Mouse (Mus musculus) kidney, adult 2 months (tissue): ENCODE measurements around the gene Pitpnb. TPM values are rescaled to one million over a fixed set of nuclear protein-coding genes. Genes with fewer than 3 reads are reported as not detected.

Experiments used
- DNase-seq: peaks from one replicate; pipeline ENCODE4 v3.0.0; 2021
- H3K27ac ChIP-seq: fragments of 200-500 bp; 2 replicates; pipeline ENCODE4 v1.5.1; 2012; ENCODE audit warnings: low read depth, low read length, control low read depth, inconsistent platforms; ENCODE audit not compliant: insufficient read depth
- H3K27me3 ChIP-seq: fragments of 200-500 bp; replicated peaks from 2 replicates; pipeline ENCODE4 v1.6.1; 2012; ENCODE audit warnings: mild to moderate bottlenecking, moderate library complexity, low read length, inconsistent platforms; ENCODE audit not compliant: control insufficient read depth, insufficient read depth
- H3K36me3 ChIP-seq: fragments of 200-500 bp; 2 replicates; pipeline ENCODE4 v1.6.1; 2012; ENCODE audit warnings: mild to moderate bottlenecking, moderate library complexity, low read length, inconsistent platforms; ENCODE audit not compliant: control insufficient read depth, insufficient read depth
- H3K4me1 ChIP-seq: fragments of 200-500 bp; 2 replicates; pipeline ENCODE4 v1.6.1; 2011; ENCODE audit warnings: low read length; ENCODE audit not compliant: control insufficient read depth, insufficient read depth
- H3K4me3 ChIP-seq: fragments of 200-500 bp; 2 replicates; pipeline ENCODE4 v1.5.1; 2011; ENCODE audit warnings: mild to moderate bottlenecking, low read depth, low read length, control low read depth; ENCODE audit not compliant: insufficient read depth
- CTCF ChIP-seq: fragments of 200-500 bp; conservative IDR thresholded peaks from 2 replicates; pipeline ENCODE4 v1.5.1; 2011; ENCODE audit warnings: low read depth, mild to moderate bottlenecking, control low read depth, low read length, moderate library complexity, mixed read lengths; ENCODE audit not compliant: insufficient read depth, insufficient read length
- POLR2A ChIP-seq: fragments of 200-500 bp; IDR thresholded peaks from one replicate; pipeline ENCODE4 v1.6.1; 2011; ENCODE audit warnings: low read depth, low read length, control low read depth
- WGBS: fragments of 180-500 bp; shearing (Covaris S2); methylation state at CpG from one replicate; pipeline ENCODE4 v1.1.7; 2018; 5-methylcytosine and 5-hydroxymethylcytosine counted together
- polyA plus RNA-seq: library from polyadenylated mRNA; depleted of rRNA; stranded (reverse); fragments of >200 nt; gene quantifications from 2 replicates; pipeline ENCODE4 v1.2.3, GENCODE M21; 2012

Pitpnb gene
- polyA plus RNA-seq, 1 experiment: 54.1 TPM

GRCm38 (mm10) chr5:111298706-111299105, 31.9 kb upstream of the Pitpnb start:
- TF ChIP-seq POLR2A: no peak
- no peak for TF ChIP-seq CTCF
- WGBS: 51% methylated on average over 7 of the region's 7 CpGs

GRCm38 (mm10) chr5:111300776-111301175, 29.8 kb upstream of the Pitpnb start:
- Histone ChIP-seq H3K27ac (no peak overlapping the region), H3K27me3 (no peaks in the 10 kb centered on the region), H3K36me3 (no peaks in the 10 kb centered on the region), H3K4me1 (peaks cover 11% of the 10 kb centered on the region; the same call in 1 of the 2 replicates), H3K4me3 (no peak overlapping the region)
- no peak for TF ChIP-seq CTCF
- no peak for TF ChIP-seq POLR2A
- DNase-seq: peak; percentile 65
- WGBS: 47% methylated on average over 8 of the region's 8 CpGs

More at GRCm38 (mm10) chr5:111298706-111299105, 31.9 kb upstream of the Pitpnb start:
- DNase-seq: no peak
- no peaks in the 10 kb centered on the region for H3K36me3 ChIP-seq
- no peak overlapping the region for H3K4me3 ChIP-seq
- H3K4me1 ChIP-seq: peaks cover 11% of the 10 kb centered on the region; the same call in 1 of the 2 replicates
- no peak overlapping the region for H3K27ac ChIP-seq
- H3K27me3 ChIP-seq: no peaks in the 10 kb centered on the region

- Histone ChIP-seq H3K4me3 (no peak overlapping the region), H3K27me3 (no peaks in the 10 kb centered on the region), H3K36me3 (no peaks in the 10 kb centered on the region), H3K4me1 (peaks cover 11% of the 10 kb centered on the region; the same call in 1 of the 2 replicates), H3K27ac (peak overlapping the region; percentile 61)
- WGBS: 37% methylated on average over 7 of the region's 7 CpGs
- DNase-seq: peak; percentile 43
- no peak for TF ChIP-seq POLR2A
- no peak for TF ChIP-seq CTCF
These were observed 28.8 kb upstream of the Pitpnb start for GRCm38 (mm10) chr5:111301736-111302135.

GRCm38 (mm10) chr5:111304730-111305129, 25.8 kb upstream of the Pitpnb start:
- H3K27me3 ChIP-seq: no peaks in the 10 kb centered on the region
- WGBS: 95% methylated on average over 3 of the region's 3 CpGs
- TF ChIP-seq POLR2A (no peak), CTCF (peak; percentile 56)
- no peaks in the 10 kb centered on the region for H3K36me3 ChIP-seq
- no peak overlapping the region for H3K4me3 ChIP-seq
- no peak overlapping the region for H3K27ac ChIP-seq
- H3K4me1 ChIP-seq: peaks cover 11% of the 10 kb centered on the region; the same call in 1 of the 2 replicates
- DNase-seq: peak; percentile 34

GRCm38 (mm10) chr5:111310185-111310584, 20.4 kb upstream of the Pitpnb start:
- TF ChIP-seq POLR2A (no peak), CTCF (no peak)
- no peak overlapping the region for H3K4me3 ChIP-seq
- no peaks in the 10 kb centered on the region for H3K4me1 ChIP-seq
- peak; percentile 83 for DNase-seq
- no peaks in the 10 kb centered on the region for H3K36me3 ChIP-seq
- no peaks in the 10 kb centered on the region for H3K27me3 ChIP-seq
- H3K27ac ChIP-seq: no peak overlapping the region
- WGBS: 27% methylated on average over 6 of the region's 6 CpGs

- H3K27ac ChIP-seq: no peak overlapping the region
- 76% methylated on average over 9 of the region's 9 CpGs for WGBS
- H3K4me3 ChIP-seq: no peak overlapping the region
- no peaks in the 10 kb centered on the region for H3K27me3 ChIP-seq
- TF ChIP-seq CTCF (no peak), POLR2A (no peak)
- H3K4me1 ChIP-seq: no peaks in the 10 kb centered on the region
- H3K36me3 ChIP-seq: no peaks in the 10 kb centered on the region
- DNase-seq: no peak
These were observed 16.7 kb upstream of the Pitpnb start for GRCm38 (mm10) chr5:111313833-111314232.

- Histone ChIP-seq H3K4me1 (no peaks in the 10 kb centered on the region), H3K4me3 (no peak overlapping the region), H3K36me3 (no peaks in the 10 kb centered on the region), H3K27me3 (no peaks in the 10 kb centered on the region), H3K27ac (no peak overlapping the region)
- TF ChIP-seq CTCF (no peak), POLR2A (no peak)
- WGBS: 90% methylated on average over 6 of the region's 6 CpGs
- no peak for DNase-seq
These were observed 15.5 kb upstream of the Pitpnb start for GRCm38 (mm10) chr5:111315061-111315460.
